Mouse (Mus musculus) spleen, adult 2 months (tissue): ENCODE data around the gene Fmnl3.

Source experiments
- CTCF ChIP-seq: fragments of 200-500 bp; IDR thresholded peaks from 2 replicates; pipeline ENCODE4 v1.5.1; 2011; ENCODE audit warnings: mild to moderate bottlenecking, inconsistent platforms; ENCODE audit not compliant: insufficient read depth, insufficient read length, insufficient replicate concordance; ENCODE audit errors: extremely low read depth
- POLR2A ChIP-seq: fragments of 200-500 bp; IDR thresholded peaks from 2 replicates; pipeline ENCODE4 v1.6.1; 2011; ENCODE audit warnings: low read depth, low read length, inconsistent platforms

DNA sequence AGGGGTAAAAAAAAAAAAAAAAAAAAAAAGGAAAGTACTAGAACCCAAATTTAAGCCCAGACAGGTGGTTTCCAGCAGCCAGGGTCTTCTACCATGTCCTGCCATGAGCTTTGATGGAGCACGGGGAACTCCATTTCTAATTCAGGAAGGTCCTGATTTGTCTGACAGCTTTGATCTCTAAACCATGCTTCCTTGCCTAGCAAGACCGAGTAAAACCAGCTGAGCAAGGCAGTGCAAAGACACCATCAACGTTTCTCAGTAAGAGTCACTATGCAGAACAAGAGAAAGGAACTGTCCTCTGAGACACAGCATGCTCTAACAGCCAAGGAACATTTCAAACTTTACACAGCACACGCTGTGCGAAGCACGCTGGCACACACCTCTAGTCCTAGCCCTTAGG lies 18.7 kb downstream of the Fmnl3 start:
- no peak for TF ChIP-seq POLR2A
- no peak for TF ChIP-seq CTCF
